Mouse (Mus musculus): ENCODE measurements around the gene Trim43b.
"Not testable (repeated sequence)": the region's sequence is repeated elsewhere in the genome, so short reads cannot be mapped to it uniquely, and the experiment has no call there.

Trim43b gene

GRCm38 (mm10) chr9:89092735-89093134 is at the start of gene Trim43b:
Trim43b (minus strand) TSS chr9:89092835.
- DNase-seq (ENCODE audit: extremely low spot score, low read depth, low spot score): not testable (repeated sequence)

- not testable (repeated sequence) for DNase-seq (ENCODE audit: extremely low spot score, low read depth, low spot score)
These were observed 11.9 kb upstream of the Trim43b start for GRCm38 (mm10) chr9:89104576-89104975.

- not testable (repeated sequence) for DNase-seq (ENCODE audit: extremely low spot score, low read depth, low spot score)
These were observed 5.9 kb downstream of the Trim43b start for GRCm38 (mm10) chr9:89086746-89087145.

GRCm38 (mm10) chr9:89079637-89080036 is 13.0 kb downstream of the Trim43b start:
- not testable (repeated sequence) for DNase-seq (ENCODE audit: extremely low spot score, low read depth, low spot score)

GRCm38 (mm10) chr9:89076508-89076907 is 16.1 kb downstream of the Trim43b start:
- DNase-seq (ENCODE audit: extremely low spot score, low read depth, low spot score): not testable (repeated sequence)

GRCm38 (mm10) chr9:89067143-89067501 is 25.5 kb downstream of the Trim43b start:
- not testable (repeated sequence) for DNase-seq (ENCODE audit: extremely low spot score, low read depth, low spot score)

- not testable (repeated sequence) for DNase-seq (ENCODE audit: extremely low spot score, low read depth, low spot score)
These were observed 26.1 kb downstream of the Trim43b start for GRCm38 (mm10) chr9:89066378-89067142.
